Mouse (Mus musculus): ENCODE data around the gene Mettl8. TPM values are rescaled to one million over a fixed set of nuclear protein-coding genes. Genes with fewer than 3 reads are reported as not detected.
A peak's percentile ranks its signal among the peaks of the same experiment; 100 is the strongest.

Mettl8 gene
- polyA plus RNA-seq, 1 experiment from 2014 or later: 6.0 TPM

GRCm38 (mm10) chr2:71090660-71091445 is 35.5 kb upstream of the Mettl8 start:
- no peak overlapping the region for H3K27ac ChIP-seq (ENCODE audit: low read depth, low read length)
- 77% methylated on average over 4 of the region's 4 CpGs for WGBS
- no peaks in the 10 kb centered on the region for H3K27me3 ChIP-seq (replicated peaks; ENCODE audit: control insufficient read depth, insufficient read depth, low read length)
- H3K36me3 ChIP-seq (ENCODE audit: control insufficient read depth, insufficient read depth): peaks cover 41% of the 10 kb centered on the region
- H3K4me3 ChIP-seq (ENCODE audit: low read depth, low read length): no peak overlapping the region
- no peak for ATAC-seq
- 0 out of 2 replicates have a peak, but pooled peaks cover 3% of the 10 kb centered on the region for H3K4me1 ChIP-seq (replicated peaks; ENCODE audit: control insufficient read depth, insufficient read depth, low read length)
- TF ChIP-seq CTCF (IDR thresholded peaks at IDR 0.05; ENCODE audit: low read depth): peak; percentile 62
- H3K4me2 ChIP-seq (replicated peaks; ENCODE audit: low read depth): no peak overlapping the region
- H3K9ac ChIP-seq (ENCODE audit: low read depth, low read length): no peak overlapping the region
- H3K9me3 ChIP-seq (ENCODE audit: control insufficient read depth): no peaks in the 10 kb centered on the region

- Histone ChIP-seq H3K9ac (ENCODE audit: low read depth, low read length) (no peak overlapping the region), H3K27me3 (replicated peaks; ENCODE audit: control insufficient read depth, insufficient read depth, low read length) (no peaks in the 10 kb centered on the region), H3K9me3 (ENCODE audit: control insufficient read depth) (no peaks in the 10 kb centered on the region), H3K27ac (ENCODE audit: low read depth, low read length) (no peak overlapping the region), H3K4me3 (ENCODE audit: low read depth, low read length) (no peak overlapping the region), H3K4me1 (replicated peaks; ENCODE audit: control insufficient read depth, insufficient read depth, low read length) (0 out of 2 replicates have a peak, but pooled peaks cover 3% of the 10 kb centered on the region), H3K4me2 (replicated peaks; ENCODE audit: low read depth) (no peak overlapping the region), H3K36me3 (ENCODE audit: control insufficient read depth, insufficient read depth) (peaks cover 41% of the 10 kb centered on the region)
- WGBS: 70% methylated on average over 3 of the region's 3 CpGs
- TF ChIP-seq CTCF (IDR thresholded peaks at IDR 0.05; ENCODE audit: low read depth): no peak
- ATAC-seq: no peak
Measured at GRCm38 (mm10) chr2:71089766-71090165, 34.4 kb upstream of the Mettl8 start.

GRCm38 (mm10) chr2:71083454-71084193 is 28.2 kb upstream of the Mettl8 start:
- ATAC-seq: peak; percentile 98
- peaks cover 26% of the 10 kb centered on the region for H3K36me3 ChIP-seq (ENCODE audit: control insufficient read depth, insufficient read depth)
- H3K4me3 ChIP-seq (ENCODE audit: low read depth, low read length): no peak overlapping the region
- H3K9me3 ChIP-seq (ENCODE audit: control insufficient read depth): no peaks in the 10 kb centered on the region
- H3K4me2 ChIP-seq (replicated peaks; ENCODE audit: low read depth): 0 out of 2 replicates have a peak overlapping the region, but pooled peaks have one; percentile 27
- H3K27me3 ChIP-seq (replicated peaks; ENCODE audit: control insufficient read depth, insufficient read depth, low read length): no peaks in the 10 kb centered on the region
- peak overlapping the region; percentile 74 for H3K27ac ChIP-seq (ENCODE audit: low read depth, low read length)
- 53% methylated on average over 6 of the region's 6 CpGs for WGBS
- no peaks in the 10 kb centered on the region; the same call in 1 of the 2 replicates for H3K4me1 ChIP-seq (replicated peaks; ENCODE audit: control insufficient read depth, insufficient read depth, low read length)
- H3K9ac ChIP-seq (ENCODE audit: low read depth, low read length): no peak overlapping the region
- TF ChIP-seq CTCF (IDR thresholded peaks at IDR 0.05; ENCODE audit: low read depth): no peak

- no peak for TF ChIP-seq CTCF (IDR thresholded peaks at IDR 0.05; ENCODE audit: low read depth)
- peaks cover 26% of the 10 kb centered on the region for H3K36me3 ChIP-seq (ENCODE audit: control insufficient read depth, insufficient read depth)
- no peak overlapping the region for H3K4me3 ChIP-seq (ENCODE audit: low read depth, low read length)
- H3K9ac ChIP-seq (ENCODE audit: low read depth, low read length): no peak overlapping the region
- H3K9me3 ChIP-seq (ENCODE audit: control insufficient read depth): no peaks in the 10 kb centered on the region
- no peak overlapping the region for H3K4me2 ChIP-seq (replicated peaks; ENCODE audit: low read depth)
- no peaks in the 10 kb centered on the region; the same call in 1 of the 2 replicates for H3K4me1 ChIP-seq (replicated peaks; ENCODE audit: control insufficient read depth, insufficient read depth, low read length)
- no peak for ATAC-seq
- H3K27me3 ChIP-seq (replicated peaks; ENCODE audit: control insufficient read depth, insufficient read depth, low read length): no peaks in the 10 kb centered on the region
- no peak overlapping the region for H3K27ac ChIP-seq (ENCODE audit: low read depth, low read length)
- WGBS: 88% methylated on average over 7 of the region's 7 CpGs
Measured at GRCm38 (mm10) chr2:71082416-71082815, 27.0 kb upstream of the Mettl8 start.

GRCm38 (mm10) chr2:71073828-71074227 is 18.4 kb upstream of the Mettl8 start:
- no peak for TF ChIP-seq CTCF (IDR thresholded peaks at IDR 0.05; ENCODE audit: low read depth)
- Histone ChIP-seq H3K4me1 (replicated peaks; ENCODE audit: control insufficient read depth, insufficient read depth, low read length) (no peaks in the 10 kb centered on the region), H3K4me2 (replicated peaks; ENCODE audit: low read depth) (no peak overlapping the region), H3K9ac (ENCODE audit: low read depth, low read length) (no peak overlapping the region), H3K4me3 (ENCODE audit: low read depth, low read length) (no peak overlapping the region), H3K27ac (ENCODE audit: low read depth, low read length) (no peak overlapping the region), H3K9me3 (ENCODE audit: control insufficient read depth) (no peaks in the 10 kb centered on the region), H3K36me3 (ENCODE audit: control insufficient read depth, insufficient read depth) (0 out of 2 replicates have a peak, but pooled peaks cover 16% of the 10 kb centered on the region), H3K27me3 (replicated peaks; ENCODE audit: control insufficient read depth, insufficient read depth, low read length) (no peaks in the 10 kb centered on the region)
- 58% methylated on average over 3 of the region's 3 CpGs for WGBS
- no peak for ATAC-seq

- H3K4me3 ChIP-seq (ENCODE audit: low read depth, low read length): no peak overlapping the region
- H3K9ac ChIP-seq (ENCODE audit: low read depth, low read length): no peak overlapping the region
- no peak overlapping the region for H3K4me2 ChIP-seq (replicated peaks; ENCODE audit: low read depth)
- 93% methylated on average over 3 of the region's 3 CpGs for WGBS
- no peak for TF ChIP-seq CTCF (IDR thresholded peaks at IDR 0.05; ENCODE audit: low read depth)
- no peaks in the 10 kb centered on the region for H3K4me1 ChIP-seq (replicated peaks; ENCODE audit: control insufficient read depth, insufficient read depth, low read length)
- no peaks in the 10 kb centered on the region for H3K9me3 ChIP-seq (ENCODE audit: control insufficient read depth)
- no peak for ATAC-seq
- H3K27ac ChIP-seq (ENCODE audit: low read depth, low read length): no peak overlapping the region
- 0 out of 2 replicates have a peak, but pooled peaks cover 14% of the 10 kb centered on the region for H3K36me3 ChIP-seq (ENCODE audit: control insufficient read depth, insufficient read depth)
- H3K27me3 ChIP-seq (replicated peaks; ENCODE audit: control insufficient read depth, insufficient read depth, low read length): no peaks in the 10 kb centered on the region
Measured at GRCm38 (mm10) chr2:71073330-71073729, 17.9 kb upstream of the Mettl8 start.
